Mouse (Mus musculus) hindbrain, embryonic 14.5 days (tissue): Measurements from ENCODE around the gene Ago4. TPM values are rescaled to one million over a fixed set of nuclear protein-coding genes. Genes with fewer than 3 reads are reported as not detected.

Experiments
- ATAC-seq: fragments of 200-750 bp; cut with Nextera tagmentation; 2 replicates; pipeline ENCODE4 v1.8.0; 2017; ENCODE audit warnings: moderate number of reproducible peaks, mild to moderate bottlenecking, moderate TSS enrichment, moderate library complexity; ENCODE audit not compliant: low FRiP score
- DNase-seq: peaks from one replicate; pipeline ENCODE4 v3.0.0-alpha.2; 2015; ENCODE audit warnings: low spot score
- H3K27ac ChIP-seq: fragments of 300-500 bp; sonication (generic); 2 replicates; pipeline ENCODE4 v1.5.1; 2014; ENCODE audit warnings: mild to moderate bottlenecking, moderate library complexity
- H3K27me3 ChIP-seq: fragments of 300-500 bp; sonication (generic); 2 replicates; pipeline ENCODE4 v1.6.1; 2014; ENCODE audit warnings: mild to moderate bottlenecking, low read length, mixed read lengths; ENCODE audit not compliant: control insufficient read depth, insufficient read depth
- H3K36me3 ChIP-seq: fragments of 300-500 bp; sonication (generic); replicated peaks from 2 replicates; pipeline ENCODE4 v1.6.1; 2014; ENCODE audit not compliant: control insufficient read depth, insufficient read depth
- H3K4me1 ChIP-seq: fragments of 300-500 bp; sonication (generic); replicated peaks from 2 replicates; pipeline ENCODE4 v1.6.1; 2014; ENCODE audit warnings: antibody characterized with exemption, low read length, mixed read lengths; ENCODE audit not compliant: control insufficient read depth, insufficient read depth
- H3K4me2 ChIP-seq: fragments of 300-500 bp; sonication (generic); replicated peaks from 2 replicates; pipeline ENCODE4 v1.6.1; 2014; ENCODE audit warnings: mild to moderate bottlenecking, moderate library complexity
- H3K4me3 ChIP-seq: fragments of 300-500 bp; sonication (generic); replicated peaks from 2 replicates; pipeline ENCODE4 v1.5.1; 2014; ENCODE audit warnings: mild to moderate bottlenecking, low read length
- H3K9ac ChIP-seq: fragments of 300-500 bp; sonication (generic); 2 replicates; pipeline ENCODE4 v1.6.1; 2014
- H3K9me3 ChIP-seq: fragments of 300-500 bp; sonication (generic); 2 replicates; pipeline ENCODE4 v1.6.1; 2016; ENCODE audit warnings: low read length; ENCODE audit not compliant: control insufficient read depth
- WGBS: fragments of 180-500 bp; shearing (Covaris S2); extraction: QIAGEN DNeasy Blood & Tissue Kit; methylation state at CpG from one replicate; pipeline ENCODE4 v1.1.7; 2014; 5-methylcytosine and 5-hydroxymethylcytosine counted together
- polyA plus RNA-seq: library from polyadenylated mRNA; unstranded; fragments of >200 nt; fragmentation: Nextera tagmentation; extraction: Ambion mirVana; gene quantifications from 2 replicates; pipeline ENCODE4 v1.2.1, GENCODE M21; 2014

Ago4 gene
- polyA plus RNA-seq, result 8.8 and 9.8 TPM in 2 replicates

- DNase-seq (peak; percentile 79), ATAC-seq (peak; percentile 93)
- peaks cover 17% of the 10 kb centered on the region for H3K4me1 ChIP-seq
- H3K4me2 ChIP-seq, result peak within 1 kb of the TSS; percentile 86
- H3K27me3 ChIP-seq, result no peaks in the 10 kb centered on the region
- H3K9me3 ChIP-seq, result no peaks in the 10 kb centered on the region
- peak within 1 kb of the TSS; percentile 78 for H3K4me3 ChIP-seq
- H3K9ac ChIP-seq, result peak within 1 kb of the TSS; percentile 78
- under 1% methylated on average over 101 of the region's 120 CpGs for whole genome bisulfite sequencing
- no peaks in the 10 kb centered on the region for H3K36me3 ChIP-seq
- H3K27ac ChIP-seq, result peak within 1 kb of the TSS; percentile 81
These were observed at the start of gene Ago4 for GRCm38 (mm10) chr4:126532827-126533728. TSS of gene Ago4 (minus strand) at chr4:126533472.

DNA sequence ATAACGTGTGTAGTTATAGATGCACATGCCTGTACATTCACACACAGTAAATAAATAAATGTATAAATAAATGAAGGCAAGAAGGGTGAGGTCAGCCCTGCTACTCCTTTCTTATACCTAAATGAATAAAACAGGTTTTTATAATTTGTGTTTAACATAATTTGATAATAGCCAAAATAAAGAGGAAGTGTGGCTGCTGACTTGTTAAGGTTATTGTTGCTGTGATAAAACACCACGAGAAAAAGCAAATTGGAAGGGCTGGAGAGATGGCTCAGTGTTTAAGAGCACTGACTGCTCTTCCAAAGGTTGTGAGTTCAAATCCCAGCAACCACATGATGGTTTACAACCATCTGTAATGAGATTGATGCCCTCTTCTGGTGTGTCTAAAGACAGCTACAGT, 45.8 kb upstream of the Ago4 start:
- Histone ChIP-seq H3K27me3 (no peaks in the 10 kb centered on the region), H3K4me3 (no peak overlapping the region), H3K27ac (no peak overlapping the region), H3K4me1 (no peaks in the 10 kb centered on the region), H3K4me2 (no peak overlapping the region), H3K9me3 (no peaks in the 10 kb centered on the region), H3K9ac (no peak overlapping the region), H3K36me3 (peaks cover 14% of the 10 kb centered on the region)
- no peak for DNase-seq
- WGBS, result 86% methylated on average over 2 of the region's 2 CpGs
- no peak for ATAC-seq

DNA sequence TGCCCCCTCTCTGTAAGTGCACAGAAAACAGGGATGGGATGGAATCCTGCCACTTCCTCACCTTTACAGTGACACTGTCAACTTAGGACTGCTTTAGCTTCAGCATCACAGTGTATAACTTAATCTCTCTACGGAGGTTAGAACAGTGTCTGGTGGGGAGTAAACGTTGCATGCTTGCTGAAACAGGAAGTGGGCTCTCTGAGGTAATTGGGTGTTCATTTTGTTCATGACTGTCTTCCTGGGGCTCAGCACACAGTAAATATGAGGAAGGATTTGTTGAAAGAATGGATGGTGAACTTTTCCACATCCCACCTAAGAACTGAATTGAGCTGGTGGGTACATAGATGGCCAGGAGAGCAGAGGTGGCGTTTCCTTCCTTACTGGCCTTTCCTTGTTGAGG, 44.6 kb upstream of the Ago4 start:
- Histone ChIP-seq H3K9me3 (no peaks in the 10 kb centered on the region), H3K4me2 (no peak overlapping the region), H3K9ac (no peak overlapping the region), H3K27ac (no peak overlapping the region), H3K4me1 (no peaks in the 10 kb centered on the region), H3K36me3 (peaks cover 14% of the 10 kb centered on the region), H3K4me3 (no peak overlapping the region), H3K27me3 (no peaks in the 10 kb centered on the region)
- ATAC-seq, result no peak
- no peak for DNase-seq
- WGBS, result 89% methylated on average over 3 of the region's 3 CpGs

DNA sequence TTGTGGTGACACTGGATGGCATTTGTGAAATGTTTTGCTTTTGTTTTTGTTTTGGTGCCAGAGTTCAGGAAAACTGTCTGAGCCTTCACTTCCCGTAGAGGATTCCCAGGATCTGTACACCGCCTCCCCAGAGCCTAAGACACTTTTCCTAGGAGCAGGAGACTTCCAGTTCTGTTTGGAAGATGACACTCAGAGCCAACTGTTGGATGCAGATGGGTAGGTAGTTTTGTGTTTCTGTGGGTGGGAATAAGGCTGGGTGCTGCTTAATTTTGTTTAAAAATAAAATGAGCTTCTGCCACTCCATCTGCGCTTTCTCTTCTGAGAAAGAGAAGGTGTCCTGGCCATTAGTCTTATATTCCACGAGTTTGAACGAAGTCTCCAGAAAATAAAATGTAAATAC, 43.0 kb upstream of the Ago4 start:
- Histone ChIP-seq H3K9me3 (no peaks in the 10 kb centered on the region), H3K4me1 (no peaks in the 10 kb centered on the region), H3K9ac (no peak overlapping the region), H3K27ac (no peak overlapping the region), H3K4me3 (no peak overlapping the region), H3K27me3 (no peaks in the 10 kb centered on the region), H3K4me2 (no peak overlapping the region), H3K36me3 (peaks cover 18% of the 10 kb centered on the region)
- DNase-seq (no peak), ATAC-seq (no peak)
- WGBS, result 95% methylated on average over 5 of the region's 5 CpGs

GRCm38 (mm10) chr4:126569783-126570182, 36.5 kb upstream of the Ago4 start:
- DNase-seq (no peak), ATAC-seq (no peak)
- Histone ChIP-seq H3K9me3 (no peaks in the 10 kb centered on the region), H3K36me3 (peaks cover 11% of the 10 kb centered on the region), H3K27ac (no peak overlapping the region), H3K27me3 (no peaks in the 10 kb centered on the region), H3K4me2 (no peak overlapping the region), H3K9ac (no peak overlapping the region), H3K4me1 (no peaks in the 10 kb centered on the region), H3K4me3 (no peak overlapping the region)
- 98% methylated on average over 3 of the region's 3 CpGs for WGBS

GRCm38 (mm10) chr4:126567243-126567642, 34.0 kb upstream of the Ago4 start:
- no peaks in the 10 kb centered on the region for H3K27me3 ChIP-seq
- WGBS, result 95% methylated on average over 4 of the region's 4 CpGs
- H3K4me1 ChIP-seq, result no peaks in the 10 kb centered on the region
- H3K9me3 ChIP-seq, result no peaks in the 10 kb centered on the region
- H3K4me2 ChIP-seq, result no peak overlapping the region
- H3K36me3 ChIP-seq, result peaks cover 1% of the 10 kb centered on the region; the same call in 1 of the 2 replicates
- H3K27ac ChIP-seq, result no peak overlapping the region
- H3K9ac ChIP-seq, result no peak overlapping the region
- DNase-seq (no peak), ATAC-seq (no peak)
- no peak overlapping the region for H3K4me3 ChIP-seq

DNA sequence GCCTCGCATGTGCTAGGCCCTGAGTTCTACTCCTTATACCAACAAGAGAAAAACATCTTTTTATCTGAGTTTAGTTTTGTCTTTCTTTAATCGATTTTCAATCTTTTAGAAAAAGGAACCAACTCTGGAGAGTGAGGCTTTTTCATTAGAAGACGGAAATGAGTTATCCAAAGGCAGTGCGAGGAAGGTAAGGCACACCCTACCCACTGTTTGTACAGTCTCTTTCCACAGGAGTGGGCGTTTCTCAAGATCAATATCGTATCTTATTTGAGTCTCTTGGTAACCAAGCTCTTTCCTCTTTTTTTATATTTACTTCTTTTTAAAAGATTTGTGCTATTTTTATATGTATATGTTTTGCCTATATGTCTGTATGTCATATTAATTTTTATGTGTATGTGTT, 30.5 kb upstream of the Ago4 start:
- H3K9me3 ChIP-seq, result no peaks in the 10 kb centered on the region
- H3K27me3 ChIP-seq, result no peaks in the 10 kb centered on the region
- H3K9ac ChIP-seq, result no peak overlapping the region
- ATAC-seq, result no peak
- WGBS, result 95% methylated on average over 6 of the region's 6 CpGs
- no peak for DNase-seq
- no peak overlapping the region for H3K4me2 ChIP-seq
- H3K4me3 ChIP-seq, result no peak overlapping the region
- no peaks in the 10 kb centered on the region for H3K4me1 ChIP-seq
- H3K36me3 ChIP-seq, result no peaks in the 10 kb centered on the region; the same call in 1 of the 2 replicates
- no peak overlapping the region for H3K27ac ChIP-seq

GRCm38 (mm10) chr4:126556809-126557711, 23.8 kb upstream of the Ago4 start, which contains the start of gene Clspn:
TSS of gene Clspn (plus strand) at chr4:126556935.
- WGBS, result 1% methylated on average over 49 of the region's 54 CpGs
- Histone ChIP-seq H3K4me3 (peak within 1 kb of the TSS; percentile 71), H3K27ac (no peak within 1 kb of the TSS), H3K9ac (peak within 1 kb of the TSS; percentile 49), H3K27me3 (no peaks in the 10 kb centered on the region), H3K4me2 (peak within 1 kb of the TSS; percentile 81), H3K4me1 (0 out of 2 replicates have a peak, but pooled peaks cover 4% of the 10 kb centered on the region), H3K36me3 (no peaks in the 10 kb centered on the region), H3K9me3 (no peaks in the 10 kb centered on the region)
- DNase-seq (peak; percentile 90), ATAC-seq (peak; percentile 96)

DNA sequence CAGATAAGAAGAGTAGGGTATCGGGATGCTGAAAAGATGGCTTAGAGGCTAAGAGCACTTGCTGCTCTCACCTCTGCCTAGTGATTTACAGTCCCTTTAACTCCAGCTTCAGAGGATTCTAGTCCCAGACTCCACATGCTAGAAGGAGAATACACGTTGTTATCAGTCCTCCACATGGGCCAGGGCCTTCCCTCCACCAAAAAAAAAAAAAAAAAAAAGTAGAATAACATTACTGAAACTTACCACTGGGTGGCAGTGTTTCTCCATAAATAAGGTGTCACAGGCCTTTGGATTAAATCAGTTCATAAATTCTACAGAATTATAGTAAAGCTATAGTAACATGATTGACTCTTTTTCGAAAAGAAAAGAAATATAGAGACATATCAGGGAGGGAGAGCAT, 21.2 kb upstream of the Ago4 start:
- WGBS, result 30% methylated on average over 3 of the region's 3 CpGs
- no peaks in the 10 kb centered on the region for H3K9me3 ChIP-seq
- no peak overlapping the region for H3K27ac ChIP-seq
- no peaks in the 10 kb centered on the region for H3K27me3 ChIP-seq
- no peak overlapping the region for H3K4me2 ChIP-seq
- DNase-seq, result peak; percentile 82
- no peak for ATAC-seq
- H3K4me1 ChIP-seq, result 0 out of 2 replicates have a peak, but pooled peaks cover 4% of the 10 kb centered on the region
- H3K4me3 ChIP-seq, result no peak overlapping the region
- no peaks in the 10 kb centered on the region for H3K36me3 ChIP-seq
- no peak overlapping the region for H3K9ac ChIP-seq
